Mouse (Mus musculus) ovary, postnatal 14 days (tissue): ENCODE measurements around the gene Psg29.

Experiments used
- DNase-seq: peaks from one replicate; pipeline ENCODE4 v3.0.0; 2022; ENCODE audit warnings: low spot score

The Psg29 gene

GRCm38 (mm10) chr7:17203177-17203576 is at the start of gene Psg29:
TSS of gene Psg29 (plus strand) at chr7:17203477.
- no peak for DNase-seq

GRCm38 (mm10) chr7:17155634-17156033 is 47.6 kb upstream of the Psg29 start:
- peak; percentile 29 for DNase-seq

GRCm38 (mm10) chr7:17156885-17157677 is 46.2 kb upstream of the Psg29 start:
- no peak for DNase-seq

- DNase-seq: peak; percentile 5
Measured at GRCm38 (mm10) chr7:17159011-17159410, 44.3 kb upstream of the Psg29 start.

GRCm38 (mm10) chr7:17171827-17172226 is 31.4 kb upstream of the Psg29 start:
- DNase-seq: no peak

GRCm38 (mm10) chr7:17205530-17206184 is 2.4 kb downstream of the Psg29 start:
- DNase-seq: no peak
